Mouse (Mus musculus): ENCODE data around the gene Asl. TPM values are rescaled to one million over a fixed set of nuclear protein-coding genes. Genes with fewer than 3 reads are reported as not detected.
A peak's percentile ranks its signal among the peaks of the same experiment; 100 is the strongest.

Gene Asl
- polyA plus RNA-seq (2012; rRNA removed) = 22.1 and 27.3 TPM in 2 replicates

DNA sequence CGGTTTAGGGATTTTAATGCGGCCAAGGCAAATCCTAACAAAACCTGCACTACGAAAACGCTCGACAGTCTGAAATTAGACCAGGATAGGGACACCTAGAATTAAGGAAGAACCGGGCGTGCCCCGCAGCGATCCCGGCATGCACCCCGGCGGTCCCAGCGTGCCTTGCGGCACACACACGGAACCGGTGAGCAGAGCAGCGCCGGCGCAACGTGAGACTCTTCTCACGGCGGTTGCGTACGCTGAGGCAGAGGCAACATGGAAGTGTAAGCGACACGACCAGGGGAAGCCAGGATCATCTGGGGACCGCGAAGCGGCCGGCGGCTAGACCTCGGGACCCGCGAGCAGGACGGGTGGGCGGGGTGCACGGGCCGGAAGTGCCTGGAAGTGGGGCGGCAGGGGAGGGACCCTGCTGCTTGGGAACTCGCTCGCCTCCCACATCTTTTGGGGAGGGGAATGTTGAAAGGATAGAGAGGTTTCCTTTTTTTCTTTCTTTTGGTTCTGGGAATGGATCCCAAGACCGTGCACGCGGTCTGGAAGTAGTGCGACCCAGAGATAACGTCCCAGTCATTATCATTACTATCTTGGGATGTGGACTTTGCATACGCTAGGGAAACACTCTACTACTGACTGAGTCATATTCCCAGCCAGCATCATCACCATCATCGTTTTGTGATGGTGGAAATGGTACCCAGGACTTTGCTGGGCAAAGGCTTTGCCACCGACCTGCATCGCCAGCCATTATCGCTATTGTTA is at the start of gene Asl, which contains the start of gene Crcp:
Asl (minus strand) TSS at position 106 of the 756 bp plus-strand sequence.
Crcp (plus strand) TSS at position 149 of the 756 bp plus-strand sequence.
- Histone ChIP-seq H3K4me1 (ENCODE audit: control insufficient read depth, insufficient read depth, low read length) (peaks cover 3% of the 10 kb centered on the region; the same call in 1 of the 2 replicates), H3K4me3 (replicated peaks; ENCODE audit: extremely low read depth, low read depth, low read length) (peak within 1 kb of the TSS; percentile 72)
- peak; percentile 87 for DNase-seq
- 2% methylated on average over 51 of the region's 51 CpGs for whole genome bisulfite sequencing
- TF ChIP-seq POLR2A (IDR thresholded peaks at IDR 0.05; ENCODE audit: borderline replicate concordance, extremely low read depth, low read depth, low read length) (peak; percentile 83; the same call in 1 of the 2 replicates), CTCF (IDR thresholded peaks at IDR 0.05; ENCODE audit: insufficient read depth, low read length) (no peak)

- peak overlapping the region; percentile 62 for H3K4me3 ChIP-seq (replicated peaks; ENCODE audit: extremely low read depth, low read depth, low read length)
- no peak for DNase-seq
- 30% methylated on average over 6 of the region's 6 CpGs for WGBS
- TF ChIP-seq POLR2A (IDR thresholded peaks at IDR 0.05; ENCODE audit: borderline replicate concordance, extremely low read depth, low read depth, low read length) = no peak
- TF ChIP-seq CTCF (IDR thresholded peaks at IDR 0.05; ENCODE audit: insufficient read depth, low read length) = no peak
- peaks cover 6% of the 10 kb centered on the region; the same call in 1 of the 2 replicates for H3K4me1 ChIP-seq (ENCODE audit: control insufficient read depth, insufficient read depth, low read length)
Observed at GRCm38 (mm10) chr5:130078834-130079156, 49.7 kb upstream of the Asl start.

DNA sequence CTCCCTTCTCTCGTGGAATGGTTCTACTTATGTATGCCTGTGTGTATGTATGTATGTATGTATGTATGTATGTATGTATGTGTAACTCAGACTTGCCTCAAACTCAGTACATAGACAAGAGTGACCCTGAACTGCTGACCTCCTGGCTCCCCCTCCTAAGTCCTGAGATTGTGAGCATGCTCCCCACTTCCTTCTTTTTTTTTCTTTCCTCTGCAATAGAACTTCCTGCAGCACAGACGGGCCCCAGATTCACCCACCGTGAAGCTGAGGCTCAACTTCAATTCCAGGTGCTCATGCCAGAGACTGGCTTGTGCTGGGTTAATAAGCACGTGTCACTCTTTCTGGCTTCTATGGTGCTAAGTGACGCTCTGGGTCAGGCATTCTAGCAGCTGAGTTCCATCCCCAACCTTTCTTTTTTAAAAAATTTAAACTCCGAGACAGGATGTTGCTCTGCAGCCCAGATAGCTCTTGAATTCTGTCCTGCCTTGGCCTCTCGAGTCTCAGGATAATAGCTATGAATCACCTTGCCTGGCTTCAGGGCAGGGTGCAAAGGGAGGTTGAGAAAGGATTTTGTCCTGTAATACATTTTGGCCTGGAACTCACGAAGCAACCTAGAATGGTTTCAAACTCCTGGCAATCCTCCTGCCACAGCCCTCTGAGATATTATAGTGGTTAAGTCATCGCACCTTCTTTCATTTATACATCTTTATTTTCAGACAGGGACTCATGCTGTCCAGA is 49.2 kb upstream of the Asl start:
- H3K4me3 ChIP-seq (replicated peaks; ENCODE audit: extremely low read depth, low read depth, low read length) = no peak overlapping the region
- 47% methylated on average over 9 of the region's 9 CpGs for WGBS
- no peak for DNase-seq
- TF ChIP-seq POLR2A (IDR thresholded peaks at IDR 0.05; ENCODE audit: borderline replicate concordance, extremely low read depth, low read depth, low read length) (no peak), CTCF (IDR thresholded peaks at IDR 0.05; ENCODE audit: insufficient read depth, low read length) (no peak)
- H3K4me1 ChIP-seq (ENCODE audit: control insufficient read depth, insufficient read depth, low read length) = peaks cover 3% of the 10 kb centered on the region; the same call in 1 of the 2 replicates

DNA sequence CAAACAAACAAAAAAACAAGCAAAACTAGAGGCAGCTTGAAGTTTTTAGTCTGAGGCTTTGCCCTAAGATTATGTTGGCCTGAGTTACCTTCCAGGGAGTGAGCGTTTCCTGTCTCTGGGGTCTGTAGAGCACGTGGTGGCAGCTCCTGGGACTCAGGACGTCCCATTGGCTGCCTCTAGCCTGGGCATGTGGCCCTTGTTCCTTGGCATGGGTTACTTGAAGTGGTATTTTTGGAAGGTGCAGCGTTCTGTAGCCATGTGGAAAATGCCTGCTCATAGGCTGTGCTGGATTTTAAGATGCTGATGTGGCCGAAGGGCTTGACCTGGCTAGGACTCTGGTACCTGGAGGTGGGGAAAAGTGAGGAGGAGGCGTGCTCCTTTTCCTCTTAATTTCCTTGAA is 47.3 kb upstream of the Asl start:
- 52% methylated on average over 6 of the region's 6 CpGs for WGBS
- no peak for DNase-seq
- H3K4me3 ChIP-seq (replicated peaks; ENCODE audit: extremely low read depth, low read depth, low read length) = no peak overlapping the region
- peaks cover 3% of the 10 kb centered on the region; the same call in 1 of the 2 replicates for H3K4me1 ChIP-seq (ENCODE audit: control insufficient read depth, insufficient read depth, low read length)
- no peak for TF ChIP-seq CTCF (IDR thresholded peaks at IDR 0.05; ENCODE audit: insufficient read depth, low read length)
- no peak for TF ChIP-seq POLR2A (IDR thresholded peaks at IDR 0.05; ENCODE audit: borderline replicate concordance, extremely low read depth, low read depth, low read length)

GRCm38 (mm10) chr5:130074491-130074890 is 45.4 kb upstream of the Asl start:
- TF ChIP-seq CTCF (IDR thresholded peaks at IDR 0.05; ENCODE audit: insufficient read depth, low read length) (no peak), POLR2A (IDR thresholded peaks at IDR 0.05; ENCODE audit: borderline replicate concordance, extremely low read depth, low read depth, low read length) (no peak)
- H3K4me1 ChIP-seq (ENCODE audit: control insufficient read depth, insufficient read depth, low read length) = peaks cover 3% of the 10 kb centered on the region; the same call in 1 of the 2 replicates
- peak overlapping the region; percentile 21 for H3K4me3 ChIP-seq (replicated peaks; ENCODE audit: extremely low read depth, low read depth, low read length)
- DNase-seq = peak; percentile 25
- WGBS = 64% methylated on average over 6 of the region's 6 CpGs

DNA sequence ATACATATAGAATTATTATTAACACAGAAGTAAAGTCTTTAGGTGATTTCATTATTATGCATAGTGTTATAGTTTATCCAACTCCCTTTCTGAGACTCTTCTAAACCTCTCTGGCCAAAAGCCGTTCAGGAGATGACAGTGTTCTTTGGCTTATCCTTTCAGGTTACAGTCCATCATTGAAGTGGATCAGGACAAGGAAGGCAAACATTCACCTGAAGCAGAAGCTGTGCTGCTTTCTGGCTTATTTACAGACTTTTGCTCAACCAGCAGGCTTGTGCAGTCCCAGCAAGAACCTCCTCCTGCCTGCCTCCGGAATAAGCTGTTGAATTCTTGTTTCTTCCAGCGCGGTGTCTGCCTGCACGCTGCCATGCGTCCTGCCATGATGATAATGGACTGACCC is 44.0 kb upstream of the Asl start, which contains the start of gene Tpst1:
Tpst1 (plus strand) TSS at position 301 of the 400 bp plus-strand sequence.
- TF ChIP-seq POLR2A (IDR thresholded peaks at IDR 0.05; ENCODE audit: borderline replicate concordance, extremely low read depth, low read depth, low read length) = no peak
- TF ChIP-seq CTCF (IDR thresholded peaks at IDR 0.05; ENCODE audit: insufficient read depth, low read length) = no peak
- Histone ChIP-seq H3K4me3 (replicated peaks; ENCODE audit: extremely low read depth, low read depth, low read length) (no peak within 1 kb of the TSS), H3K4me1 (ENCODE audit: control insufficient read depth, insufficient read depth, low read length) (no peaks in the 10 kb centered on the region)
- WGBS = 84% methylated on average over 6 of the region's 6 CpGs
- no peak for DNase-seq

DNA sequence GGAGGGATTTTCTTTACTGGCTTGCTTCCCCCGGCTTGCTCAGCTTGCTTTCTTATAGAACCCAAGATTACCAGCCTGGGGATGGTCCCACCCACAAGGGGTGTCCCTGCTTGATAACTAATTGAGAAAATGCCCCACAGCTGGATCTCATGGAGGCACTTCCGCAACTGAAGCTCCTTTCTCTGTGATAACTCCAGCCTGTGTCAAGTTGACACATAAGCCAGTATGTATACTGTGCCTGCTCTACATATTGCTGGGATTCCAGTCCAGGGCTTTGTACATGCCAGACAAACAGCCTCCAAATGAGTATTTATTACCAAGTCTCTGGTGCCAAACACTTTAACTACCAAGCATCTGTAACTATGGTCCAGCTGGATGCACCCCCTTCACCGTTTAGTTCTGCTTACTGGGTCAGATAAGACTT is 38.8 kb upstream of the Asl start:
- no peak overlapping the region for H3K4me3 ChIP-seq (replicated peaks; ENCODE audit: extremely low read depth, low read depth, low read length)
- H3K4me1 ChIP-seq (ENCODE audit: control insufficient read depth, insufficient read depth, low read length) = no peaks in the 10 kb centered on the region
- 62% methylated on average over 3 of the region's 3 CpGs for WGBS
- TF ChIP-seq CTCF (IDR thresholded peaks at IDR 0.05; ENCODE audit: insufficient read depth, low read length) (no peak), POLR2A (IDR thresholded peaks at IDR 0.05; ENCODE audit: borderline replicate concordance, extremely low read depth, low read depth, low read length) (no peak)
- no peak for DNase-seq

GRCm38 (mm10) chr5:130065579-130065978 is 36.5 kb upstream of the Asl start:
- Histone ChIP-seq H3K4me1 (ENCODE audit: control insufficient read depth, insufficient read depth, low read length) (peaks cover 3% of the 10 kb centered on the region; the same call in 1 of the 2 replicates), H3K4me3 (replicated peaks; ENCODE audit: extremely low read depth, low read depth, low read length) (no peak overlapping the region)
- 97% methylated on average over 1 of the region's 1 CpGs for WGBS
- TF ChIP-seq CTCF (IDR thresholded peaks at IDR 0.05; ENCODE audit: insufficient read depth, low read length) = no peak
- DNase-seq = no peak

DNA sequence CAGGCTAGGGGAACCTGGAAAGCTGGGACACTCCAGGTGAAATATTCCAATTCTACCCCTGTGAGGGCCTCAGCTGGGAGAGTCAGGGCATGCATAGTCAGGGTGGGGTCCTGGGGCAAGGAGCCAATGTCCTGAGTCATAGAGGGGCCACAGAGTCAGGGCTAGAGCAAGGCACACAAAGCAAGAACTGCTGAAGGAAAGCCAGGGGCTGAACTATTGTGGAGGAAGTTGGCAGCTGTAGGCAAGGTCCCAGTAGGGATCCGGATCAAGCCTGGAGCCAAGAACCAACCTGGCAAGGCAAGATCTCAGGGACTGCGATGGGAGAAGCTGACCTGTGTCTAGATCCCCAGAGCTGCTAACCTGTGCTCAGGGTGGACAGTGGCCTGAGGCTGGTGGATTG is 34.7 kb upstream of the Asl start:
- WGBS = 66% methylated on average over 2 of the region's 2 CpGs
- TF ChIP-seq CTCF (IDR thresholded peaks at IDR 0.05; ENCODE audit: insufficient read depth, low read length) = no peak
- TF ChIP-seq POLR2A (IDR thresholded peaks at IDR 0.05; ENCODE audit: borderline replicate concordance, extremely low read depth, low read depth, low read length) = no peak
- no peak for DNase-seq
- Histone ChIP-seq H3K4me3 (replicated peaks; ENCODE audit: extremely low read depth, low read depth, low read length) (no peak overlapping the region), H3K4me1 (ENCODE audit: control insufficient read depth, insufficient read depth, low read length) (peaks cover 3% of the 10 kb centered on the region; the same call in 1 of the 2 replicates)

Measured in lung, adult 2 months (tissue).